Mouse (Mus musculus) liver, postnatal 0 days (tissue): ENCODE data around the gene Ypel2.

ENCODE experiments used
- CTCF ChIP-seq: sonication (generic); IDR thresholded peaks from 2 replicates; pipeline ENCODE4 v1.5.1; 2016; ENCODE audit warnings: antibody characterized with exemption, low read depth
- EP300 ChIP-seq: IDR thresholded peaks from 2 replicates; pipeline ENCODE4 v1.6.1; 2016; ENCODE audit warnings: antibody characterized with exemption, low read depth, mild to moderate bottlenecking

DNA sequence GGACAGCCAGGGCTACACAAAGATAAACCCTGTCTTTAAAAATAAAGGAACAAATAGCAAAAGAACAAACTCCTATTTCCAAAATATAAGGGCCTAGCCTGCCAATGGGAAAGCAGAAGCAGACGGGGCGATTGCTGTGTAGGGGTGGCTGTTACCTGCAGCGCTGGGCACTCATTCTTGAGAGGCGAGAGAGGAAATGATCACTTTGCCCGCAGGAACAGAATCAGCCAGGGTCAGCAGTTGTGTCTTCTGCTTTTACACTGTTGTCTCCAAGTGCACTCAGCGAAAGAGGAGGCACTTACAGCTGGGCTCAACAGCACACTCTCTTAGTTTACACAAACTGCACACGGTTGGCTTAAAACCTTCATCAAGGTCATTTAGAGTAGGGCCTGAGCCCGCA is 25.9 kb upstream of the Ypel2 start:
- TF ChIP-seq CTCF: no peak
- no peak for TF ChIP-seq EP300
